Mouse (Mus musculus) Muller cell, postnatal 12 days (primary cell): ENCODE data around the gene Morn5.
A peak's percentile ranks its signal among the peaks of the same experiment; 100 is the strongest.

Experiments used
- DNase-seq: peaks from one replicate; pipeline ENCODE4 v3.0.0-alpha.2; 2015; ENCODE audit errors: inconsistent ontology term

The Morn5 gene

DNA sequence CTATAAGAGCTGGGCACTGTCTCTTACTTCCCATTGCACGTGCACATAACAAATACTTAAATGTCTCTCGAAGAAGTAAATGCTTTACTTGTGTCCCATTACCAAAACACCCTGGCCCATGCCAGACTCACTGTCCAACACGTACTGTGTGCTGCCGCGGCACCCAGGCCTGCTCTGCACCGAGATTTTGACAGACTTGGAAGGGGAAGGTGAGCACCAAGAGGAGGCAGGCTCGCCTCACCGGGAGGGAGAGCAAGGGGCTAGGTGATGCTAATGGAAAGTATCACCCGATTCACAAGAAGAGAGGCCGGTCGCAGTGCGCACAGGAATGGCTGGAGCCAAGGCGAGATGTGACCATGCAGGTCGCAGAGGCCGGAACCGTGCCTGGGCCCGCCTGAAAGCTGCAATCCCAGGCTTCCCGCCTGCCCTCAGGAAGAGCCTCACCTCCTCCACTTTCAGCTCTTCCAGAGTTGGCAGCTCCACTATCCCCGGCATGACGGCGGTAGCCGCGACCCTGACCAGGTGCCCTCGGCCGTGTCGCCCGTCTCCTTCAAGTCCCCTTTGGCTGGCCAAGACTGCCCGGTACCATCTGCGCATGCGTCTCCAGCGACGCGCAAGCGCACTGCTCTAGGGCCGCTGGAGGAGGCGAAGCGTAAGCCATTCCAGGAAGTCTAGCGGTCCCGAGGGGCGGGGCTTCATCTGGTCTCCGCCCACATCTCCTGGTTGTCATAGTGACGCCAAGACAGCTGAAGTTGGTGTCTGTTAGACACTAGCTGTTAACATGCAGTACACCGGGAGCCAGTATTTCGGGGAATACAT lies at the start of gene Morn5, which contains the start of gene Ndufa8:
TSS of gene Morn5 (plus strand) at position 711 of the 819 bp plus-strand sequence.
TSS of gene Ndufa8 (minus strand) at position 659 of the 819 bp plus-strand sequence.
- peak; percentile 98 for DNase-seq

- DNase-seq = no peak
Observed at GRCm38 (mm10) chr2:36000390-36000789, 48.9 kb upstream of the Morn5 start.

- no peak for DNase-seq
Observed at GRCm38 (mm10) chr2:36002188-36002587, 47.1 kb upstream of the Morn5 start.

DNA sequence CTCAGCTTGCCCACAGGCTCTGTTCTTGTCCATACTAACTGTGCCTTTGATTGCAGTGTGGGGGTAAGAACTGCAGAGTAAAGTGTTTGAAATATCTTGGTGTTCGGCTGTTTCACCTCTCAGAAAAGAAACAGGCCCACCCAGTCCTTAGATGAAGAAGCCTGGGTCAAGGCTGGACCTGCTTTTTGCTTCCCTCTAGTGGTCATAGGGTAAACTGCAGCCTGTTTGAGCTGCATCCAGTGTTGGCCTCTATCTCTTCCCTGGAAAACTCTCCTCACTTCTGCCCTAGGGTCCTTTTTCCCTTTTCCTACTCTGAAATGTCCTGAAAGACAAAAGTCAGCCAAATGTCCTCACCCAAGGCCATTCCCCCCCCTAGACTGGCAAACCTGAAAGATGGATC lies 41.2 kb upstream of the Morn5 start:
- no peak for DNase-seq

DNA sequence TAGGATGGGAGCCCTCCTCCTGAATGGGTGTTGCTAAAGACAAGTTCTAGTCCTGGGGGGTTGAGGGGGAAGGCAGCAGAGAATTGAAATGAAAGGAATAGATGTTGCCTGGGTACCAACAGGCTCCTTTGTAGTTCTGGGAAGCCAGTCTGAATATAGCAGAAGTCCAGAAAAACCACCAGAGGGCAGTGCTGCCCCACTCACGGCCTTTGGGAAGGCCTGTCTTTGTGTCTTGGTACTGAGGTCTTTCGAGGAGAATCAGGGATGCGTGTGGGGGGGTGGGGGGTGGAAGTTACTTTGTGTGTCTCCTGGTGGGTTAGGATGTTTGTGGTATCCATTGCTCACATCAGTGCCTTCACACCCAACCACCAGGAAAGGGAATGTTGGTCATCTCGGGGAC lies 39.9 kb upstream of the Morn5 start:
- DNase-seq = peak; percentile 66

GRCm38 (mm10) chr2:36010579-36010978 lies 38.7 kb upstream of the Morn5 start:
- no peak for DNase-seq

- DNase-seq = no peak
Observed at GRCm38 (mm10) chr2:36011331-36011825, 37.9 kb upstream of the Morn5 start.

GRCm38 (mm10) chr2:36013010-36013409 lies 36.2 kb upstream of the Morn5 start:
- DNase-seq = no peak

DNA sequence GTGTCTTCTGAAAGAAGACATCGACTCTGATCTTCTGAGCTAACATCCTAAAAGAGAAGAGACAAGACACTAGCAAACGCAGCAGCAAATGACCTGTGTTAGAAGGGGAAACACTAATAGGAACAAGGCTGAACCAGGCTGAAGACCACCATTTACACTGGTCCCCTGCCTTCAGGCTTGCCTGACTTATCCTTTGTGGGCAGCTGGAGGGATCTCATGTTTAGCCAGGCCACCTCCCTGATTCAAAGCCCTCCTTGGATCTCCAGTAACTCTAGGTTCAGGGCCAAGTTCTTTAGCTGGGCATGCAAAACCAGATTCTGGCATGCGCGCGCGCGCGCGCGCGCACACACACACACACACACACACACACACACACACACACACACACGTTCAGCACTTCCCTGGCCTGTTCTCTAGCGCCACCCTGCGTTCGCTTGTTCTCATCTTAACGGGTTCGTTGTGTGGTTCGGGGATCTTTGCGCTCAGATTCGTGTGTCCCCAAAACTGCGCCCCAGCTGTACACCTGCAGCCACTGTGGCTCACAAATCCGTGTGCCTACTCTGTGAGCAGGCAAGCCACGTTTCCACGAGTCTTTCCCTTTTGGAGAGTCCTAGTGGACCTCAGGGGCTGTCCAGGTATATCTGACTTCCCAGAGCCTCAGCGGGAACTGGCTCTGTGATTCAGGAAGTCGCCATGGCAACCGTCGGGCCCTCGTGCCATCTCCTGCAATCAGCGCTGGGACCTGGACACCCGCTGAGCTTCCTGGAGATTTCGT lies 27.7 kb upstream of the Morn5 start:
- peak; percentile 67 for DNase-seq

DNA sequence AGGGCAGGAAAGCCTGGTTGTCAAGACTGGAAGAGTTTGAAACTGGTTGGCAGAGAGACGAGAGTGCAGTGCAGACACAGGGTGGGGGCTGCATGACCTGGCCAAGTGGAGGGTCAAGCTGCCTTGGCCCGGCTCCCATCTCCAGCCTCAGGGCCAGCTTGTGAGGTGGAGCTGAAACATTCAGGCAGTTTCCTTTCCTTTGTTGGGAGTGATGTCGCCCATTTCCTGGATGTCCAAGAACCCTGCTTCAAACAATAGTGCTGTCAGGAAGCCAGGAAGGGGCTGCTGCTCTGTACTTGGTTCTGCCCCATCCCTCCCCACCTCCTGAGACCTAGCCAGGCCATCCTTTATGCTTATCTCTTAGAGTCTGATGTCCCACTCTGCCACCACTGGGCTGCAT lies 26.0 kb upstream of the Morn5 start:
- DNase-seq = no peak

DNA sequence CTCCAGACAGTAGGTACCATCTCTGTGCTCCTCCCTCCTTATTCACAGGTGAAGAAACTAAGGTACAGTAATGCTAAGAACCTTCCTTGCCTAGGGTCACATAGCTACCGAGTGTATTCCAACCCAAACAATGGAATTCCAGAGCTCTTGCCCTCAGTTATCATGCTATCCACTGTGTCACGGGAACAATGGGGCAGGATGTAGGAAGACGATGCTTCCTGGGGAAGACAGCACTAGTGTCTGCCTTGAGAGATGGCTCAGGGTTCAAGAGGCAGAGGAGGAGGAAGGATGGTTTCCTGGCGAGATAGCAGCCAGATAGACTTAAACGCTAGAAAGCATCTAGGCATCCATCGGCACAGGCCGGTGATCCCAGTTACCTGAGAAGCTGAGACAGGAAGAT lies 16.4 kb upstream of the Morn5 start:
- no peak for DNase-seq

- DNase-seq = no peak
Observed at GRCm38 (mm10) chr2:36033966-36034365, 15.3 kb upstream of the Morn5 start.

DNA sequence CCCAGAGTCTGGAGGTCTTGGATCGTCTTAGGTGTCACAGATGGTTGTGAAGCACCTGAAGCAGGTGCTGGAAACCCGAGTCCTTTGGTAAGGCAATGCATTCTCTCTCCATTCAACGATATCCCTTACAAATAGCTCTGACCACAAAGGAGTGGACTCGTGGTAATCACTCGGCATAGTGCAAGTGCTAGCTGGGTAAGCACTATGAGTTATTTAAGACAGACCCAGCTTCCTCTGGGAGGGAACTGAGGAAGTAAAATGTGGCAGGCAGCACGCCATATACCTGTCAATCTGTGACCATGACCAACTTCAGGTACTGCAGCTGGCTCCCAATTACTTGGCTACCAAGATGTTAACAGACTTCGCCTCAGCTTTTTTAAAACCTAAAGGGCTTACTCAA lies 14.4 kb upstream of the Morn5 start:
- no peak for DNase-seq

GRCm38 (mm10) chr2:36035413-36036081 lies 13.7 kb upstream of the Morn5 start:
- DNase-seq = no peak

GRCm38 (mm10) chr2:36039297-36039985 lies 9.8 kb upstream of the Morn5 start:
- DNase-seq = no peak

GRCm38 (mm10) chr2:36040872-36041271 lies 8.4 kb upstream of the Morn5 start:
- DNase-seq = no peak

DNA sequence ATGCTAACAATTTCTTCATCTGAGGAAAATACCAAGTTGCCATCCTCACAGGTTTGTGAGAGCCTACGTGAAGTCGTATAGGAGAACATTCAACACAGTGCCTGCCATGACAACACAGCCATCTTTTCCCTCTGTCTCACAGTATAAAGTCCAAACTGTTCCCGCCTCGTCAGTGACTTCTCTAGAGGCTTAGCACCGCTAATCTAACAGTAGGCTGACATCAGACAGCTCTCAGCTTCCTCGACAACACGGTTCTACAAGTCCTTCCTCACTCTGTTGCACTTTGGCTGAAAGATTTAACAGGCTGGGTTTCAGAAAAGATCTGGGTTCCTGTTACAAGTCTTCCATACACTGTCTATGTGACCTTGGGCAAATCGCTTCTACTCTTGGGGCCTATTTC lies 1.1 kb upstream of the Morn5 start:
- peak; percentile 4 for DNase-seq

DNA sequence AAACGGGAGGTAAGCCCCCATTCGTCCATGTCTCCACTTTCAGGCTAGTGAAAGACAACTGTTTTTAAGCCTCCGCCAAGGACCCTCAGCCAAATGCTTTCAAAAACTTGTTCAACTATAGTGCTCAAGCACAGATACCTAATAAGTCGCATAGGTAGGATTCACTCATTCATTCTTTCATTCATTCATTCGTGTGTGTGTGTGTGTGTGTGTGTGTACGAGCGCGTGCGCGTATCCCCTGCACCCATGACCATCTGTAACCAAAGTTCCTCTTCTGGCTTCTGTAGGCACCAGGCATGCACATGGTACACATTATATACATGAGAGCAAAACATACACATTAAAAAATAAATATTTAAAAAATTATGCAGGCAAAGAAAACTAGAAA lies 303 bp downstream of the Morn5 start:
- DNase-seq = no peak

- no peak for DNase-seq
Observed at GRCm38 (mm10) chr2:36053249-36053648, 4.0 kb downstream of the Morn5 start.

GRCm38 (mm10) chr2:36056248-36056647 lies 7.0 kb downstream of the Morn5 start:
- no peak for DNase-seq

GRCm38 (mm10) chr2:36061409-36061808 lies 12.2 kb downstream of the Morn5 start:
- DNase-seq = no peak

DNA sequence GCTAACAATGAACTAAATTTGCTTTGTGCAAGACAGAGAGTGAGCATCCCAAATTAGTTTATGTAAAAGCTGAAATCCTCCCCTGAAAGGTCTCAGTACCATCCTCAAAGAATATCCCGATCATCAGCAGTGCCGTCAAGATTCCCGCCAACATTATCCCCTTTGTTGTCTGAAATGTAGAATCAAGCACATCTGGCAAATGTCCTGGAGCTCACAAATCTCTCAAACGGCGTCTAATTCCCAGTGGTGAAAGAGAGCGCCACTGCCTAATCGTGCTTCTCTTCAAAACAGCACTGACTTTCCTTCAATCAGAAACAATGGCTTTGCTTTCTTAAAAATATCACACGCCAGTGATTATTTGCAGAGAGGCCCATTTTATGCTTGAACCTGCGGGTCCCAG lies 17.9 kb downstream of the Morn5 start:
- DNase-seq = no peak
